Mouse (Mus musculus) embryonic facial prominence, embryonic 10.5 days (tissue): ENCODE measurements around the gene Hes2. TPM values are rescaled to one million over a fixed set of nuclear protein-coding genes. Genes with fewer than 3 reads are reported as not detected.

Experiments used
- DNase-seq: peaks from one replicate; pipeline ENCODE4 v3.0.0-alpha.2; 2017; ENCODE audit warnings: low spot score
- H3K27ac ChIP-seq: fragments of 300-500 bp; sonication (generic); replicated peaks from 2 replicates; pipeline ENCODE4 v1.5.1; 2016; ENCODE audit warnings: mild to moderate bottlenecking
- H3K27me3 ChIP-seq: fragments of 300-500 bp; sonication (generic); replicated peaks from 2 replicates; pipeline ENCODE4 v1.6.1; 2016; ENCODE audit warnings: low read depth, mild to moderate bottlenecking; ENCODE audit not compliant: poor library complexity, severe bottlenecking
- H3K36me3 ChIP-seq: fragments of 300-500 bp; sonication (generic); replicated peaks from 2 replicates; pipeline ENCODE4 v1.6.1; 2016; ENCODE audit warnings: mild to moderate bottlenecking, moderate library complexity
- H3K4me1 ChIP-seq: fragments of 300-500 bp; sonication (generic); 2 replicates; pipeline ENCODE4 v1.6.1; 2016
- H3K4me3 ChIP-seq: fragments of 300-500 bp; sonication (generic); 2 replicates; pipeline ENCODE4 v1.5.1; 2016; ENCODE audit warnings: mild to moderate bottlenecking, moderate library complexity
- H3K9me3 ChIP-seq: fragments of 300-500 bp; sonication (generic); 2 replicates; pipeline ENCODE4 v1.6.1; 2016; ENCODE audit warnings: mild to moderate bottlenecking
- WGBS: fragments of 180-500 bp; shearing (Covaris S2); methylation state at CpG from one replicate; pipeline ENCODE4 v1.1.7; 2016; 5-methylcytosine and 5-hydroxymethylcytosine counted together
- polyA plus RNA-seq: library from polyadenylated mRNA; unstranded; fragments of >200 nt; fragmentation: Nextera tagmentation; extraction: Ambion mirVana; gene quantifications from 2 replicates; pipeline ENCODE4 v1.2.1, GENCODE M21; 2016

The Hes2 gene
- polyA plus RNA-seq, 1 experiment from 2014 or later, result 0.11 TPM

- H3K27ac ChIP-seq, result no peak overlapping the region
- H3K36me3 ChIP-seq, result no peaks in the 10 kb centered on the region
- H3K4me1 ChIP-seq, result peaks cover 20% of the 10 kb centered on the region
- DNase-seq, result no peak
- no peak overlapping the region for H3K4me3 ChIP-seq
- H3K9me3 ChIP-seq, result no peaks in the 10 kb centered on the region
- H3K27me3 ChIP-seq, result no peaks in the 10 kb centered on the region
- 82% methylated on average over 1 of the region's 1 CpGs for WGBS
These were observed 41.0 kb downstream of the Hes2 start for GRCm38 (mm10) chr4:152199617-152200016.

- no peak overlapping the region for H3K27ac ChIP-seq
- WGBS, result 79% methylated on average over 6 of the region's 6 CpGs
These were observed 42.8 kb downstream of the Hes2 start for GRCm38 (mm10) chr4:152201492-152201891.

GRCm38 (mm10) chr4:152202418-152202817 is 43.8 kb downstream of the Hes2 start:
- no peak for DNase-seq
- WGBS, result 78% methylated on average over 1 of the region's 1 CpGs
- Histone ChIP-seq H3K4me3 (no peak overlapping the region), H3K27me3 (no peaks in the 10 kb centered on the region), H3K36me3 (no peaks in the 10 kb centered on the region), H3K27ac (no peak overlapping the region), H3K4me1 (peaks cover 36% of the 10 kb centered on the region), H3K9me3 (no peaks in the 10 kb centered on the region)

More at GRCm38 (mm10) chr4:152201492-152201891, 42.8 kb downstream of the Hes2 start:
- no peaks in the 10 kb centered on the region for H3K27me3 ChIP-seq
- H3K9me3 ChIP-seq, result no peaks in the 10 kb centered on the region
- H3K36me3 ChIP-seq, result no peaks in the 10 kb centered on the region
- no peak overlapping the region for H3K4me3 ChIP-seq
- peaks cover 29% of the 10 kb centered on the region for H3K4me1 ChIP-seq
- no peak for DNase-seq

GRCm38 (mm10) chr4:152202905-152203304 is 44.2 kb downstream of the Hes2 start:
- Histone ChIP-seq H3K27me3 (no peaks in the 10 kb centered on the region), H3K4me1 (peaks cover 36% of the 10 kb centered on the region), H3K9me3 (no peaks in the 10 kb centered on the region), H3K27ac (no peak overlapping the region), H3K4me3 (no peak overlapping the region), H3K36me3 (no peaks in the 10 kb centered on the region)
- WGBS, result 84% methylated on average over 3 of the region's 3 CpGs
- DNase-seq, result no peak

GRCm38 (mm10) chr4:152204663-152205062 is 46.0 kb downstream of the Hes2 start:
- Histone ChIP-seq H3K27me3 (no peaks in the 10 kb centered on the region), H3K4me3 (no peak overlapping the region), H3K4me1 (peaks cover 40% of the 10 kb centered on the region), H3K36me3 (no peaks in the 10 kb centered on the region), H3K27ac (no peak overlapping the region), H3K9me3 (no peaks in the 10 kb centered on the region)
- 89% methylated on average over 6 of the region's 6 CpGs for whole genome bisulfite sequencing
- DNase-seq, result no peak

- Histone ChIP-seq H3K9me3 (no peaks in the 10 kb centered on the region), H3K27ac (no peak overlapping the region), H3K4me1 (peaks cover 43% of the 10 kb centered on the region), H3K36me3 (no peaks in the 10 kb centered on the region), H3K4me3 (no peak overlapping the region), H3K27me3 (no peaks in the 10 kb centered on the region)
- 52% methylated on average over 6 of the region's 6 CpGs for WGBS
- DNase-seq, result peak; percentile 35
These were observed 47.5 kb downstream of the Hes2 start for GRCm38 (mm10) chr4:152206199-152206598.

GRCm38 (mm10) chr4:152209623-152210022 is 51.0 kb downstream of the Hes2 start:
- H3K4me1 ChIP-seq, result peaks cover 39% of the 10 kb centered on the region
- H3K27me3 ChIP-seq, result peaks cover 9% of the 10 kb centered on the region; the same call in 1 of the 2 replicates
- H3K9me3 ChIP-seq, result no peaks in the 10 kb centered on the region
- 55% methylated on average over 4 of the region's 4 CpGs for WGBS
- no peak for DNase-seq
- no peak overlapping the region for H3K4me3 ChIP-seq
- no peaks in the 10 kb centered on the region for H3K36me3 ChIP-seq
- no peak overlapping the region for H3K27ac ChIP-seq

Other genes starting within 250 kb of the Hes2 start
- 113 and 121 TPM in 2 replicates for gene Dnajc11, start 225.2 kb upstream of the Hes2 start, polyA plus RNA-seq
- gene Thap3, start 169.9 kb upstream of the Hes2 start, polyA plus RNA-seq, result 33.5 and 34.7 TPM in 2 replicates
- 29.0 and 32.1 TPM in 2 replicates for gene Phf13, start 162.6 kb upstream of the Hes2 start, polyA plus RNA-seq
- gene Klhl21, start 150.1 kb upstream of the Hes2 start, polyA plus RNA-seq, result 9.7 and 10.6 TPM in 2 replicates
- gene Zbtb48, start 131.2 kb upstream of the Hes2 start, polyA plus RNA-seq, result 25.0 and 26.4 TPM in 2 replicates
- gene Tas1r1, start 120.3 kb upstream of the Hes2 start, polyA plus RNA-seq, result 0.50 and 0.68 TPM in 2 replicates
- 43.7 and 44.2 TPM in 2 replicates for gene Nol9, start 119.5 kb upstream of the Hes2 start, polyA plus RNA-seq
- 11.7 and 13.2 TPM in 2 replicates for gene Plekhg5, start 86.4 kb upstream of the Hes2 start, polyA plus RNA-seq
- gene Tnfrsf25, start 42.9 kb upstream of the Hes2 start, polyA plus RNA-seq, result 1.0 and 1.3 TPM in 2 replicates
- gene Espn, start 6.5 kb upstream of the Hes2 start, polyA plus RNA-seq, result 7.5 and 10.3 TPM in 2 replicates
- gene Acot7, start 19.3 kb downstream of the Hes2 start, polyA plus RNA-seq, result 51.8 and 55.5 TPM in 2 replicates
- gene Gpr153, start 115.4 kb downstream of the Hes2 start, polyA plus RNA-seq, result 2.7 and 4.0 TPM in 2 replicates
- 0.10 and 2.3 TPM in 2 replicates for gene Hes3, start 132.8 kb downstream of the Hes2 start, polyA plus RNA-seq
- 29.5 and 30.2 TPM in 2 replicates for gene Icmt, start 138.4 kb downstream of the Hes2 start, polyA plus RNA-seq
- gene Rnf207, start 160.1 kb downstream of the Hes2 start, polyA plus RNA-seq, result 1.3 and 2.3 TPM in 2 replicates
- gene Rpl22, start 166.9 kb downstream of the Hes2 start, polyA plus RNA-seq, result 360 and 367 TPM in 2 replicates
- gene Chd5, start 179.8 kb downstream of the Hes2 start, polyA plus RNA-seq, result 0.05 TPM in 2 replicates